Mouse (Mus musculus): ENCODE data around the gene Arhgef15. TPM values are rescaled to one million over a fixed set of nuclear protein-coding genes. Genes with fewer than 3 reads are reported as not detected.
"Not testable (repeated sequence)": the region's sequence is repeated elsewhere in the genome, so short reads cannot be mapped to it uniquely, and the experiment has no call there.

Gene Arhgef15
- polyA plus RNA-seq, 1 experiment from 2014 or later: 27.2 TPM

GRCm38 (mm10) chr11:68940516-68940915 lies 16.8 kb downstream of the Arhgef15 start:
- no peaks in the 10 kb centered on the region for H3K9me3 ChIP-seq (ENCODE audit: control insufficient read depth, low read length)
- no peaks in the 10 kb centered on the region for H3K36me3 ChIP-seq (ENCODE audit: control insufficient read depth, insufficient read depth, low read length)
- peak overlapping the region; percentile 49 for H3K4me3 ChIP-seq (ENCODE audit: low read length)
- peak overlapping the region; percentile 41; the same call in 1 of the 2 replicates for H3K27ac ChIP-seq (ENCODE audit: low read depth, low read length)
- peak overlapping the region; percentile 61 for H3K4me2 ChIP-seq (ENCODE audit: low read length)
- peaks cover 4% of the 10 kb centered on the region for H3K4me1 ChIP-seq (ENCODE audit: control insufficient read depth, insufficient read depth, low read depth, low read length)
- no peak for ATAC-seq
- H3K9ac ChIP-seq (ENCODE audit: low read depth, low read length): peak overlapping the region; percentile 68
- H3K27me3 ChIP-seq (replicated peaks; ENCODE audit: control insufficient read depth, insufficient read depth, low read length): no peaks in the 10 kb centered on the region
- WGBS: 53% methylated on average over 4 of the region's 4 CpGs

- Histone ChIP-seq H3K9me3 (ENCODE audit: control insufficient read depth, low read length) (no peaks in the 10 kb centered on the region), H3K4me1 (ENCODE audit: control insufficient read depth, insufficient read depth, low read depth, low read length) (peaks cover 4% of the 10 kb centered on the region), H3K27me3 (replicated peaks; ENCODE audit: control insufficient read depth, insufficient read depth, low read length) (no peaks in the 10 kb centered on the region), H3K9ac (ENCODE audit: low read depth, low read length) (peak overlapping the region; percentile 68), H3K36me3 (ENCODE audit: control insufficient read depth, insufficient read depth, low read length) (no peaks in the 10 kb centered on the region), H3K4me3 (ENCODE audit: low read length) (peak overlapping the region; percentile 49), H3K4me2 (ENCODE audit: low read length) (peak overlapping the region; percentile 61), H3K27ac (ENCODE audit: low read depth, low read length) (peak overlapping the region; percentile 76)
- peak; percentile 99 for ATAC-seq
- 2% methylated on average over 16 of the region's 16 CpGs for WGBS
Measured at GRCm38 (mm10) chr11:68939451-68940304, 17.6 kb downstream of the Arhgef15 start.

- not testable (repeated sequence) for H3K27me3 ChIP-seq (replicated peaks; ENCODE audit: control insufficient read depth, insufficient read depth, low read length); ATAC-seq
- WGBS: 97% methylated on average over 4 of the region's 4 CpGs
Measured at GRCm38 (mm10) chr11:68936951-68937350, 20.3 kb downstream of the Arhgef15 start.

GRCm38 (mm10) chr11:68933885-68934507 lies 23.3 kb downstream of the Arhgef15 start:
- H3K27ac ChIP-seq (ENCODE audit: low read depth, low read length): no peak overlapping the region
- no peaks in the 10 kb centered on the region for H3K36me3 ChIP-seq (ENCODE audit: control insufficient read depth, insufficient read depth, low read length)
- no peak overlapping the region for H3K9ac ChIP-seq (ENCODE audit: low read depth, low read length)
- H3K4me2 ChIP-seq (ENCODE audit: low read length): no peak overlapping the region
- H3K27me3 ChIP-seq (replicated peaks; ENCODE audit: control insufficient read depth, insufficient read depth, low read length): no peaks in the 10 kb centered on the region
- no peak overlapping the region for H3K4me3 ChIP-seq (ENCODE audit: low read length)
- peak; percentile 58 for ATAC-seq
- no peaks in the 10 kb centered on the region for H3K4me1 ChIP-seq (ENCODE audit: control insufficient read depth, insufficient read depth, low read depth, low read length)
- no peaks in the 10 kb centered on the region for H3K9me3 ChIP-seq (ENCODE audit: control insufficient read depth, low read length)
- WGBS: 61% methylated on average over 5 of the region's 5 CpGs

More at GRCm38 (mm10) chr11:68936951-68937350, 20.3 kb downstream of the Arhgef15 start:
- H3K4me1 ChIP-seq (ENCODE audit: control insufficient read depth, insufficient read depth, low read depth, low read length); H3K9ac ChIP-seq (ENCODE audit: low read depth, low read length); H3K9me3 ChIP-seq (ENCODE audit: control insufficient read depth, low read length); H3K36me3 ChIP-seq (ENCODE audit: control insufficient read depth, insufficient read depth, low read length); H3K27ac ChIP-seq (ENCODE audit: low read depth, low read length); H3K4me3 ChIP-seq (ENCODE audit: low read length); H3K4me2 ChIP-seq (ENCODE audit: low read length): not testable (repeated sequence)

- H3K36me3 ChIP-seq (ENCODE audit: control insufficient read depth, insufficient read depth, low read length): no peaks in the 10 kb centered on the region
- H3K4me1 ChIP-seq (ENCODE audit: control insufficient read depth, insufficient read depth, low read depth, low read length): no peaks in the 10 kb centered on the region
- H3K27ac ChIP-seq (ENCODE audit: low read depth, low read length): no peak overlapping the region
- no peaks in the 10 kb centered on the region for H3K9me3 ChIP-seq (ENCODE audit: control insufficient read depth, low read length)
- H3K4me3 ChIP-seq (ENCODE audit: low read length): no peak overlapping the region
- no peak overlapping the region for H3K9ac ChIP-seq (ENCODE audit: low read depth, low read length)
- WGBS: 87% methylated on average over 6 of the region's 6 CpGs
- H3K27me3 ChIP-seq (replicated peaks; ENCODE audit: control insufficient read depth, insufficient read depth, low read length): no peaks in the 10 kb centered on the region
- H3K4me2 ChIP-seq (ENCODE audit: low read length): no peak overlapping the region
- no peak for ATAC-seq
Measured at GRCm38 (mm10) chr11:68929947-68930346, 27.3 kb downstream of the Arhgef15 start.

GRCm38 (mm10) chr11:68926981-68927380 lies 30.3 kb downstream of the Arhgef15 start, which contains the start of gene Odf4:
Odf4 (minus strand) TSS chr11:68927081.
- Histone ChIP-seq H3K4me3 (ENCODE audit: low read length) (no peak within 1 kb of the TSS), H3K4me2 (ENCODE audit: low read length) (no peak within 1 kb of the TSS), H3K4me1 (ENCODE audit: control insufficient read depth, insufficient read depth, low read depth, low read length) (no peaks in the 10 kb centered on the region), H3K9ac (ENCODE audit: low read depth, low read length) (no peak within 1 kb of the TSS), H3K27me3 (replicated peaks; ENCODE audit: control insufficient read depth, insufficient read depth, low read length) (no peaks in the 10 kb centered on the region), H3K9me3 (ENCODE audit: control insufficient read depth, low read length) (no peaks in the 10 kb centered on the region), H3K36me3 (ENCODE audit: control insufficient read depth, insufficient read depth, low read length) (no peaks in the 10 kb centered on the region), H3K27ac (ENCODE audit: low read depth, low read length) (no peak within 1 kb of the TSS)
- no peak for ATAC-seq
- 79% methylated on average over 3 of the region's 3 CpGs for WGBS

GRCm38 (mm10) chr11:68924749-68925148 lies 32.5 kb downstream of the Arhgef15 start:
- H3K27ac ChIP-seq (ENCODE audit: low read depth, low read length): no peak overlapping the region
- no peak overlapping the region for H3K9ac ChIP-seq (ENCODE audit: low read depth, low read length)
- H3K36me3 ChIP-seq (ENCODE audit: control insufficient read depth, insufficient read depth, low read length): no peaks in the 10 kb centered on the region
- no peak overlapping the region for H3K4me2 ChIP-seq (ENCODE audit: low read length)
- 86% methylated on average over 2 of the region's 2 CpGs for WGBS
- H3K4me1 ChIP-seq (ENCODE audit: control insufficient read depth, insufficient read depth, low read depth, low read length): no peaks in the 10 kb centered on the region
- no peaks in the 10 kb centered on the region for H3K9me3 ChIP-seq (ENCODE audit: control insufficient read depth, low read length)
- no peaks in the 10 kb centered on the region; the same call in 1 of the 2 replicates for H3K27me3 ChIP-seq (replicated peaks; ENCODE audit: control insufficient read depth, insufficient read depth, low read length)
- H3K4me3 ChIP-seq (ENCODE audit: low read length): no peak overlapping the region
- ATAC-seq: no peak

GRCm38 (mm10) chr11:68923191-68923590 lies 34.1 kb downstream of the Arhgef15 start:
- no peak overlapping the region for H3K9ac ChIP-seq (ENCODE audit: low read depth, low read length)
- H3K36me3 ChIP-seq (ENCODE audit: control insufficient read depth, insufficient read depth, low read length): no peaks in the 10 kb centered on the region
- no peaks in the 10 kb centered on the region for H3K4me1 ChIP-seq (ENCODE audit: control insufficient read depth, insufficient read depth, low read depth, low read length)
- WGBS: 58% methylated on average over 3 of the region's 3 CpGs
- H3K27me3 ChIP-seq (replicated peaks; ENCODE audit: control insufficient read depth, insufficient read depth, low read length): no peaks in the 10 kb centered on the region; the same call in 1 of the 2 replicates
- H3K27ac ChIP-seq (ENCODE audit: low read depth, low read length): no peak overlapping the region
- no peaks in the 10 kb centered on the region for H3K9me3 ChIP-seq (ENCODE audit: control insufficient read depth, low read length)
- no peak overlapping the region for H3K4me2 ChIP-seq (ENCODE audit: low read length)
- H3K4me3 ChIP-seq (ENCODE audit: low read length): no peak overlapping the region
- ATAC-seq: no peak

GRCm38 (mm10) chr11:68914566-68914965 lies 42.7 kb downstream of the Arhgef15 start:
- no peak overlapping the region for H3K9ac ChIP-seq (ENCODE audit: low read depth, low read length)
- H3K4me1 ChIP-seq (ENCODE audit: control insufficient read depth, insufficient read depth, low read depth, low read length): no peaks in the 10 kb centered on the region
- no peak overlapping the region for H3K4me3 ChIP-seq (ENCODE audit: low read length)
- H3K27ac ChIP-seq (ENCODE audit: low read depth, low read length): no peak overlapping the region
- H3K9me3 ChIP-seq (ENCODE audit: control insufficient read depth, low read length): no peaks in the 10 kb centered on the region
- whole genome bisulfite sequencing: 90% methylated on average over 4 of the region's 4 CpGs
- H3K27me3 ChIP-seq (replicated peaks; ENCODE audit: control insufficient read depth, insufficient read depth, low read length): no peaks in the 10 kb centered on the region
- no peak overlapping the region for H3K4me2 ChIP-seq (ENCODE audit: low read length)
- no peak for ATAC-seq
- H3K36me3 ChIP-seq (ENCODE audit: control insufficient read depth, insufficient read depth, low read length): no peaks in the 10 kb centered on the region

Data from hindbrain, embryonic 16.5 days (tissue).